Mouse (Mus musculus): ENCODE measurements around the gene 1700018G05Rik. TPM values are rescaled to one million over a fixed set of nuclear protein-coding genes. Genes with fewer than 3 reads are reported as not detected.
"Not testable (repeated sequence)": the region's sequence is repeated elsewhere in the genome, so short reads cannot be mapped to it uniquely, and the experiment has no call there.

The 1700018G05Rik gene
- not detected in 2 replicates for polyA plus RNA-seq (2012; ENCODE audit: insufficient read depth, insufficient read length, low replicate concordance, missing spikeins)

DNA sequence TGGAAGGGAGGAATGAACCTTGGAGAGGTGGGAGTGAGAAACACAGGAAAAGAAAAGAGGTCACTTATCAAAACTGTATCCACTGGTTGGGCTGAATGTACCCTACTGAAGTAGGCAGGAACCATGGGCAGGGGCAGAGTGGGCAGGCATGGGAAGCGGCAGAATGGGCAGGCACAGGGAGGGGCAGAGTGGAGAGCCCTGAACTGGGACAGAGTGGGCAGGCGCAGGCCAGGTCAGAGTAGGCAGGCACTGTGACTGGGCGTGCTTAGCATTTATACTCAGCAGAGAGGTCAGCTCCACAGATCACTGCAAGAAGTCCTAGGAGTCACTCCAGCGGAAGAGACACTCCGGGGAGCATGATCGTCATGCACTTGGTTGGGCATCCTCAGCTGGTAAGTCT lies at the start of gene 1700018G05Rik:
Gene 1700018G05Rik (plus strand): TSS at position 301 of the 400 bp plus-strand sequence.
- H3K4me1 ChIP-seq (ENCODE audit: control insufficient read depth, insufficient read depth, low read length); H3K4me3 ChIP-seq (ENCODE audit: insufficient read depth, low read depth, low read length); H3K27ac ChIP-seq (ENCODE audit: insufficient read depth, low read depth, low read length): not testable (repeated sequence)
- 98% methylated on average over 6 of the region's 6 CpGs for WGBS

DNA sequence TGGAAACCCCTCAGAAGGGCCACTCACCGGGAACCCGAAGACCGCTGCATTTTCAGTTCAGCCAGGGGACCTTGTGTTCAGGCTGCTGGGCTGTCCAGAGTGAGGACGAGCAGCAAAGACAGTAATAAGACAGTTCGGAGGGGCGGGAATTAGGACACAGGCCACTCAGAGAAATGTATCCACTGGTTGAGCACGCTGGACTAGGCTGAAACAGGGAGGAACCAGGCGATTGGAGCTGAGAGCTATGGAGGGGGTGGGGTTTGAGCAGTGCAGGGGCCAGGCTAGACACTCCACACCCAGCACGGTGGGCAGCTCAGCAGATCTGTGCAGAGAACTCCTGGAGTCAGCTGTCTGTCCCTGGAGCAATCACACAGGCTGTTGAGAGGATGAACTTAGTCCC lies 19.6 kb upstream of the 1700018G05Rik start, which contains the start of the genes Dmrtc1a and 1700011M02Rik:
Gene Dmrtc1a (minus strand): TSS at position 101 of the 400 bp plus-strand sequence.
Gene 1700011M02Rik (plus strand): TSS at position 319 of the 400 bp plus-strand sequence.
- 80% methylated on average over 9 of the region's 9 CpGs for whole genome bisulfite sequencing
- not testable (repeated sequence) for H3K27ac ChIP-seq (ENCODE audit: insufficient read depth, low read depth, low read length); H3K4me3 ChIP-seq (ENCODE audit: insufficient read depth, low read depth, low read length); H3K4me1 ChIP-seq (ENCODE audit: control insufficient read depth, insufficient read depth, low read length)

GRCm38 (mm10) chrX:102914823-102915222 lies 13.3 kb upstream of the 1700018G05Rik start:
- not testable (repeated sequence) for H3K27ac ChIP-seq (ENCODE audit: insufficient read depth, low read depth, low read length); H3K4me3 ChIP-seq (ENCODE audit: insufficient read depth, low read depth, low read length); H3K4me1 ChIP-seq (ENCODE audit: control insufficient read depth, insufficient read depth, low read length)
- WGBS, result 89% methylated on average over 1 of the region's 1 CpGs

DNA sequence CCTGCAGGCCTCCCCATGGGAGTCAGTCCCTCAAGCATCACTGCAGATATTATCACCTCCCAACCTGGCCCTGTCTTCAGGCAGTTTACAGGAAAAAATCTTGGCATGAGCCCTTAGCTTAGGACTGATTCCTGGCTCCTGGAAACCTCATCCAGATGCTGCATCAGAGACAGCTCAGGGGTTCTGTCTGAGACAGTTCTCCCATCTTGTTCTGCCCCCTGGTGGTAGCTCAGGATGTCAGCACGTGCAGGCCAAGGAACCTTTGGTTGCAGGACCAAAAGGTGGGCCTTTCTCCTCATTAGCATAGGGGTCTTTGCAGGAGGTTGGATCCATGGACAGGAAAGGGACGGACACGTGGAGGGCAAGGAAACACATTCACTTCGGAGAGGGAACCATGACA lies 1.5 kb upstream of the 1700018G05Rik start:
- H3K4me3 ChIP-seq (ENCODE audit: insufficient read depth, low read depth, low read length); H3K27ac ChIP-seq (ENCODE audit: insufficient read depth, low read depth, low read length); H3K4me1 ChIP-seq (ENCODE audit: control insufficient read depth, insufficient read depth, low read length): not testable (repeated sequence)
- WGBS, result 29% methylated on average over 4 of the region's 4 CpGs

GRCm38 (mm10) chrX:102932992-102933570 lies 4.9 kb downstream of the 1700018G05Rik start:
- Histone ChIP-seq H3K4me1 (ENCODE audit: control insufficient read depth, insufficient read depth, low read length) (peaks cover 11% of the 10 kb centered on the region), H3K27ac (ENCODE audit: insufficient read depth, low read depth, low read length) (no peak overlapping the region), H3K4me3 (ENCODE audit: insufficient read depth, low read depth, low read length) (peak overlapping the region; percentile 94)
- 44% methylated on average over 12 of the region's 12 CpGs for WGBS
- TF ChIP-seq CTCF (IDR thresholded peaks at IDR 0.05; ENCODE audit: insufficient read depth, low read depth, low read length) (no peak), POLR2A (IDR thresholded peaks at IDR 0.05; ENCODE audit: insufficient read depth, low read depth, low read length) (no peak)

DNA sequence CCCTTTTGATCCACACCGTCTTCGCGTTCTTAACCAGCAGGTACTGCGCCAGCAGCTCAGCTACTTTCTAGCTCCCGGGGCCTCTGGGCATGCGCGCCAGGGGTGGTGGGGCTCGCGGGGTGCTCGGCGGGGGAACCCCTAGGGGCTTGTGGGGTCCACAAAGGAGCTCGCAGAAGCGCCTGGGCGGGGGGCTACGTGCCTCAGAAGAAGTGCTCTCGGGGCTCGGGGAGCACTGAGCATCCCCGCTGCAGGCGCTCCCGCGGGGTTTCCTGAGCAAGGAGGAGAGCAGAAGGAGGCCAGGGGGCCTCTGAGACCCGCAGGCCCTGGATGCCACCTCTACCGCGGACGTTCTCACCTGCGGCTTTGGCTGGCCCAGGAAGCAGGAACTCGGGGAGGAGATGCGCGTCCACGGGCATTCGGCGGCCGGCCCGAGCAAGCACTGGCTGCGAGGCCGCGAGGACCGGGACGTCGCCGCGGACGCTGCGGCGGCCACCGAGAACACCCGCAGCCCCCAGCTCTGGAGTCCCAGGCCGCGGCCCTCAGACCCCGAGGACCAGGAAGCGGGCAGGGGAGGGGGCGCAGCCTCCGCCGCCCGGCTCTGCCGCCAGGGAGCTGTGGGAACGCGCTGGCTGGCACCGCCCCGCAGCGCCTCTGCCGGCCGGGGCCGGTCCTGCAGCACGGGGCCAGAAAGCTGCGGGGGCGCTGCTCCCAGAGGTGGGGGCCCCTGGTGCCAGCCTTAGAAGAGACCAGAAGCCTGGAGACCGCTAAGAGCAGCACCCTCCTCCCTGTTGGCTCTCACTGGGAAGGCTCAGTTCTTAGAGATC lies 5.6 kb downstream of the 1700018G05Rik start:
- Histone ChIP-seq H3K27ac (ENCODE audit: insufficient read depth, low read depth, low read length) (peak overlapping the region; percentile 90), H3K4me3 (ENCODE audit: insufficient read depth, low read depth, low read length) (peak overlapping the region; percentile 94), H3K4me1 (ENCODE audit: control insufficient read depth, insufficient read depth, low read length) (peaks cover 11% of the 10 kb centered on the region)
- WGBS, result 25% methylated on average over 64 of the region's 68 CpGs
- TF ChIP-seq POLR2A (IDR thresholded peaks at IDR 0.05; ENCODE audit: insufficient read depth, low read depth, low read length) (peak; percentile 44), CTCF (IDR thresholded peaks at IDR 0.05; ENCODE audit: insufficient read depth, low read depth, low read length) (peak; percentile 56)

GRCm38 (mm10) chrX:102934395-102934764 lies 6.2 kb downstream of the 1700018G05Rik start:
- 60% methylated on average over 8 of the region's 8 CpGs for WGBS

DNA sequence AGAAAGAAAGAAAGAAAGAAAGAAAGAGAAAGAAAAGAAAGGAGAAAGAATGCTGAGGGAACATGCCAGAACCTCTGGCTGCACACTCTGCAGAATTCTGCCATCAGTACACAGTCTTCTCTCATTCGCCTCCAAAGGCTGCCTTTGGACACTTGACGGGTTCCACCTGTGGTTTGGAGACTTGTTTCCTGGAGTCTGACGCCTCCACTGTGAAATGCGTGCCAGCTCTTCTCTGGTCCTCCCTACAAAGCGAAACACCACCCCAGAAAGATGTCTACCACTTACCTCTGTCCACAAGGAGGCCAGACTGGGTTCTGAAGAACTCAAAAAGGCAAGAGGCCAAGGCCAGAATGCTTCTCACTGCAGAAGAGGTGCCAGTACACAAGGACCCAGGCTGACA lies 8.6 kb downstream of the 1700018G05Rik start:
- no peak overlapping the region for H3K27ac ChIP-seq (ENCODE audit: insufficient read depth, low read depth, low read length)
- H3K4me1 ChIP-seq (ENCODE audit: control insufficient read depth, insufficient read depth, low read length), result peaks cover 11% of the 10 kb centered on the region
- WGBS, result 68% methylated on average over 5 of the region's 5 CpGs
- no peak overlapping the region for H3K4me3 ChIP-seq (ENCODE audit: insufficient read depth, low read depth, low read length)
- TF ChIP-seq CTCF (IDR thresholded peaks at IDR 0.05; ENCODE audit: insufficient read depth, low read depth, low read length) (no peak), POLR2A (IDR thresholded peaks at IDR 0.05; ENCODE audit: insufficient read depth, low read depth, low read length) (no peak)

More at GRCm38 (mm10) chrX:102934395-102934764, 6.2 kb downstream of the 1700018G05Rik start:
- peak overlapping the region; percentile 94 for H3K4me3 ChIP-seq (ENCODE audit: insufficient read depth, low read depth, low read length)
- H3K27ac ChIP-seq (ENCODE audit: insufficient read depth, low read depth, low read length), result no peak overlapping the region
- TF ChIP-seq POLR2A (IDR thresholded peaks at IDR 0.05; ENCODE audit: insufficient read depth, low read depth, low read length) (no peak), CTCF (IDR thresholded peaks at IDR 0.05; ENCODE audit: insufficient read depth, low read depth, low read length) (no peak)
- H3K4me1 ChIP-seq (ENCODE audit: control insufficient read depth, insufficient read depth, low read length), result peaks cover 11% of the 10 kb centered on the region

DNA sequence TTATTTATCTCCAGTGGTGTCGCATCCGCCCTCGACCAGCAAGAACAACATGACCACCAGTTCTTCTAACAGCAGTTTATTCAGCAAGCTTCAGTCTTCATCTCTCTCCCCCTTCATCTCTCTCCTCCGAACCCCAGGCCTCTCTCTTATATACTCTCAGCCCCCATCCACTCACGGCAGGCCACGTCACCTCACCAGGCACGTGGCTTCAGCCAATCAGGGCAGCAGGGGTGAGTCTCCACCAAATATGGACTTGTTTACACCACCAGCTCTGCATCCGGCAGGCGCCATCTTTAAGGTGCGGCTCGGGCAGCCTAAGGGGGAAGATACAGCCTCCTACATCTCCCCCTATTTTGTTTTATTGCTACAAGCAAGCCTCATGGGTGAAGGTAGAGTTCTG lies 22.0 kb downstream of the 1700018G05Rik start:
- WGBS, result 93% methylated on average over 11 of the region's 11 CpGs
- not testable (repeated sequence) for H3K4me1 ChIP-seq (ENCODE audit: control insufficient read depth, insufficient read depth, low read length); H3K4me3 ChIP-seq (ENCODE audit: insufficient read depth, low read depth, low read length); H3K27ac ChIP-seq (ENCODE audit: insufficient read depth, low read depth, low read length)

- no peak for TF ChIP-seq CTCF (IDR thresholded peaks at IDR 0.05; ENCODE audit: insufficient read depth, low read depth, low read length)
- no peak for TF ChIP-seq POLR2A (IDR thresholded peaks at IDR 0.05; ENCODE audit: insufficient read depth, low read depth, low read length)
- Histone ChIP-seq H3K4me3 (ENCODE audit: insufficient read depth, low read depth, low read length) (no peak overlapping the region), H3K4me1 (ENCODE audit: control insufficient read depth, insufficient read depth, low read length) (no peaks in the 10 kb centered on the region), H3K27ac (ENCODE audit: insufficient read depth, low read depth, low read length) (no peak overlapping the region)
- 39% methylated on average over 4 of the region's 4 CpGs for WGBS
These were observed 30.7 kb downstream of the 1700018G05Rik start for GRCm38 (mm10) chrX:102958917-102959316.

All from olfactory bulb, adult 2 months (tissue).